Mouse (Mus musculus) adrenal gland, postnatal 25 days (tissue): ENCODE data around the gene Prkcq. TPM values are rescaled to one million over a fixed set of nuclear protein-coding genes. Genes with fewer than 3 reads are reported as not detected.

Source experiments
- DNase-seq: peaks from one replicate; pipeline ENCODE4 v3.0.0; 2021; ENCODE audit warnings: mixed read lengths
- total RNA-seq: library from RNA; stranded (reverse); gene quantifications from 2 replicates; pipeline ENCODE4 v1.2.3, GENCODE M21; 2021

Prkcq gene
- total RNA-seq, 1 experiment from 2014 or later, result 2.8 TPM

DNA sequence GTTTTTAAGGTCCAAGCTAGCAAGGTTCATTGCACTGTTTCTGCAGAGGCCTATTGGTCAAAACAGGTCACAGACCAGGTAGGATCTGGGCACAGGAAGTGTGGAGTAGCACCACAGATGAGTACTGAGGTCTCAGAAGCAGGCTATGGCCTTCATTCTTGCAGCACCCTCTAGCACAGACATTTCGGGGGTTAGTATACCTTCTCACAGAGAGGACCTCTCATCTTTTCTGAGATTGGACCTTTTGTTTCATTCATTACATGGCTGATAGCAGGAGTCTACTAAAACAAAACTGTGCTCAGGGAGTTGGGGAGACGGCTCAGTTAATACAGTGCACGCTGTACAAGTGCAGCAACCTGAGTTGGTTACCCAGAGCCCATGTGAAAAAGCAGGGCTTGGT is 14.7 kb downstream of the Prkcq start:
- DNase-seq, result no peak

DNA sequence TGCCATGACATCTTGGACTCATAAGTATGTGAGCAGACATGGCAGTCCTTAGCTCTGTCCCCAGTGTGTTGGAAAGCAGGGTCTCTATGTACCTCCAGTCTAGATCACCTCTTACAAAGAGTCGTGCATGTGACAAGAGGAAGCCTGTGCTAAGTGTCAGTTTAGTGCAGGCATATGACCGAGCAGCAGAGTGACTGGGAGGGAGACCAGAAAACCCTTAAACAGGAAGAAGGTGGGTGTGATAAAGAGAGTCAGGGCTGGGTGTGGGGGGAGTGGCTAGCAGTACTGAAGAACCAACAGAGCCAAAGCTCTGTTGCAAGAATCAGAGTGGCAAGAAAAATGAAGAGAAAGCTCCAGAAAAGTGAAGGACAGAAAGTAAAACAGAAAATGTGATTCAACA is 15.3 kb downstream of the Prkcq start:
- DNase-seq, result no peak

GRCm38 (mm10) chr2:11188279-11188678 is 16.4 kb downstream of the Prkcq start:
- no peak for DNase-seq

DNA sequence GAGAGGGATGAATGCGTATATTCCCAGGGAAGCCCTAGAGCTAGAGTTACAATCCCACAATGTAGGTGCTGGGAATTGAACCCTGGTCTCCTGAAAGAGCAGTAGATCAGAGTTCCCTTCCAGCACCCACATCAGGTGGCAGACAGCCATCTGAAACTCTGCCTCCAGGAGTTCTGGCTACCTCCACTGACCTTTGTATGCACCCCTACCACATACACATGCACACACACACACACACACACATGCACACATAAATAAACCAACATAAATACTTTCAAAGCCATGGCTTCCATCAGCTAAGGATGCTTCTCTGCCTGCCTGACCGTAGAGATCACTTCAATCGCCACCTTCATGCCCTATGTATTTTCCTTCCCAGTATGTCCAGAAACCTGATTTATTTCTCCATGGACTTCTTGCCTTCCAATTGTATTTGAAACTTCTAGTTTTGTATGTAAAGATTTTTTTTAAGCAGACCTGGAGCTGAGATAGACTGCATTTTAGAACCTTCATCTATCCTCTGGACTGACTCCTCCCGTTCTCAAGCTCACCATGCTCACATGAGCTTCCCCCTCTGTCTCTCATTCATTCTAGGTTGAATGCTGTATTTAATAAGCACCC is 17.4 kb downstream of the Prkcq start:
- no peak for DNase-seq

DNA sequence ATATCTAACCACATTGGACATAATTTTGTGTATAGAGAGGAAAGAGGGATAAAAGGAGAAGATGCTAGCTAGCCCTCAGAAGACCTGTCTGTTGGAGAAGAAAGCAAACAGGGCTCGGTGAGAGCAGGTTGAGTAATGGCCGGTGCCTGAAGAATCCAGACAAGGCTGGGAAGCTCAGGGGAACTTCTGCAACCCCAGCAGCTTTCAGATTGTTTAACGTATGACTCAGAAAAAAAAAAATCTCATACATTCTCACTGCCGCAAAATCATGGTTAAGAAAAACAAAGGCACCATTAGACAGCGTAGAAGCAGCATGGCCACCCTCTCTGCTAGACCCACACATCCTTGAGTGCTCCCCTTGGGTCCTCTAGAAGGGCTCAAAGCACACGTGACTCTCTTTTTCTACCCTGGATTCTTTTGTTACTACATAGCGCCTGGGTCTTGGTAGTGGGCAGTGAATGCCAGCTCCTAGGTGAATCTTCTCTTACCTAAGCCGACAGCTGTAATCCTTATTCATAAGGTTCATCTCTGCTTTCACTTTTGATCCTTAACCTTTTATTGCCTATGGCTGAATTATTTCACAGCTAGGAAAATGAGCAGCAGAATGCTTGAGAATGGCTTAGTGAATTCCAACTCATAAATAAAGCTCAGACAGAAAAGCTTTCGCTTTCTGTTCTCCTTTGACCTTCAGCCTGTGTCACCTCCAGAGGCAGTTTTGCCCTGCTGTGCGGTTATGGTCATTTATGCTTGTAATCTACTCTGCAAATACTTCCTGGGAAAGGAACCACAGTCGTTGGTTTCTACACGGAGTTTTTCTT is 20.6 kb downstream of the Prkcq start:
- DNase-seq, result no peak

DNA sequence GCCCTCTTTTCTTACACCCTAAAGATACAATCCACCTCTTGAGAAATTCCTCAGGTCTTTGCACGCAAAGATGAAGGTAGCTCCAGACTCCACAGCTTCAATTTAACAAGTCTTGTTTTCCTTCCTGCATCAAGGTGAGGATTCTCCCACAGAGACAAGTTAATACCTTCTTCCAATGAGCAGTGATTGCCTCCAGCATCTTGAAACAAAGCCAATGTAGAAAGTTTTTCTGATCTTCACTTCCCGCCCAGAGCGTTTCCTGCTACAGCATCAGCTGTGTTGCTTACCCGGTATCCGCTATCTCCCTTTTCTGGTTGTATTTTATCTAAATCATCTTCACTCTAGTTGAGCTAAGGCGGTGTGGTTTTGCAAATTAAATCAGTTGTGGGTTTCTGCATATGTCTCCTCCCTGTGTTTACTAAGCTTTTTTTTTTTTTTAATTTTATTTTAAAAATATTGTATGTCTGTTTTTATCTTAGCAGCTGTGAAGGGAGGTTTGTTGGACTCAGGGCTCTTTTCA is 21.3 kb downstream of the Prkcq start:
- DNase-seq, result no peak

DNA sequence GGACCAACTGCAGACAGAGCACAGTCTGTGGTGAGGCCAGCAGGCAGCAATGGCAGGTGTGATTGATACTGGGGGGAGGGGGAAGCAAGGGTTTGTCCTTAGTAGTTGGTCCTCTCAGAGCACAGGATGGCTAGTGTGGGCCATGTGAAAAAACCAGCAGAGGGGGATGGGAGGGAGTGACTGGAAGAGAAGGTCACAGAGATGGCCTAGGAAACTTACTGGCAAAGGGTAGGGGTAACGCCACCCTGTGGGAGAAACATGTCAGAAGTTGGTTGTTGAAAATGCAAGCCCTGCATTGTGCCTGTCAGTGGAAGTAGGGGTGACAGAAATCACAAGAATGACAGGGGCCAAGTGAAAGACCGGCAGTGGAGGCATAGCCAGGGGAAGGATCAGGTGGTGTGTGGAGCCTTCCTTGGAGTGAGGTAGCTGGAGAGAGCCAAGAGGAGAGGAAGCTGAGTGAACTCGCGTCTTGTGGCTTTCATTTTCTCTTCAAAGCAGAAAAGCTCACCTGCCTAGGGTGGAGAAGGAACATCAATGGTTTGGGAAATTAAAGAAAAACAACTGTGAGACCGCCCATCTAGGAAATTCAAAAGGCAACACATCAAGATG is 22.9 kb downstream of the Prkcq start:
- no peak for DNase-seq

DNA sequence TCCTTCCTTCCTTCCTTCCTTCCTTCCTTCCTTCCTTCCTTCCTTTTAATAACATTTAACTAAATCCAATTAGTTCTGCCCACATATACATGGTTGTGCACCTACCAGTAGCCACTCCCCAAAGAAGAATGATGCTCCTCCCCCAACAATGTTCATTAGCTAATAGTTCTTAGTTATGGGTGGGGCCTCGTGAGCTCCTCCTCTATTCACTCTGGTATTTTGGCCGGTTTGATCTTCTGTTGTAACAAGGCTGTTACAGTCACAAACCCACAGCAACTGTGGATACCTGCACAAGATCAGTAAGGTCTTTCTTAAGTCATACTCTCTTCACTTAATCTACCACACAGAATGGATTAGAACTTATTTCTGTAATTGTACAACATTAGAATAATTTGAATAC is 24.2 kb downstream of the Prkcq start:
- no peak for DNase-seq

GRCm38 (mm10) chr2:11196952-11197559 is 25.1 kb downstream of the Prkcq start:
- no peak for DNase-seq

GRCm38 (mm10) chr2:11199624-11200023 is 27.7 kb downstream of the Prkcq start:
- DNase-seq, result no peak

GRCm38 (mm10) chr2:11202841-11203240 is 30.9 kb downstream of the Prkcq start:
- DNase-seq, result no peak

- no peak for DNase-seq
These were observed 31.4 kb downstream of the Prkcq start for GRCm38 (mm10) chr2:11203261-11203660.

GRCm38 (mm10) chr2:11204232-11204631 is 32.3 kb downstream of the Prkcq start:
- DNase-seq, result no peak

GRCm38 (mm10) chr2:11204961-11205360 is 33.1 kb downstream of the Prkcq start:
- no peak for DNase-seq

DNA sequence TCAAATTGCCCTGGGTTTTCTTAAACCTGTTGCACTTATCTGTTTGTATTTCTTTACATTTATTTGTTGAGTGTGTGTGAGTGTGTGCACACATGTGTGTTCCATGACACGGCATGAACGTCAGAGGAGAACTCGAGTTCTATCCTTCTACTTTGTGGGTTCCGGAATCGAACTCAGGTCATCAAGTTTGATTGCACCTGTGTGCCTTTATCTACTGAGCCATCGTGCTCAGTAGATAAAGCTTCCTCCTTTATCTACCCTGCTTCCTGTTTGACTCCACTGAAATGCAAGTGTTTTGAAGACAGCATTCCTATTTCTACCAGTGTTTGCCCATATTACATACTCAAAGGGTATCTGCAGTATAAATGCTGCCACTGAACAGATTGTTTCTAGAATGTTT is 33.8 kb downstream of the Prkcq start:
- DNase-seq, result no peak

GRCm38 (mm10) chr2:11208263-11208662 is 36.4 kb downstream of the Prkcq start:
- DNase-seq, result no peak

DNA sequence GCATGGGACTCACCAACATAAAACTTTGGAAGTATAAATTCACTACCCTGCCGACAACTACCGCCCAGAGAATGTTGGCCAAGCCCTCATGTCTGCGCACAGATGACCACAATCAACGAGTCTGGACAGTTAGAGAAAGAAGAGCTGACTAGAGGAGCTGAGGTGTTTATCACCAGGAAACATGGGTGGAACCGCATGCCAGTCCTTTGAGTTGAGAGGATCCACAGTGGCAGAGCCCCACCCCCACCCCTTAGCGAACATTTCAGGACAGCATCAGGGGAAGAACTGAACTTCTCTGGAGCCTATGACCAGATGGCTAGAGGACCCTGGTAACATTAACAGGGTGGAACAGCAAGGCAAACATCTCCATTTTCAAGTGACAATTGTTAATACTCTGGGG is 37.4 kb downstream of the Prkcq start:
- no peak for DNase-seq

DNA sequence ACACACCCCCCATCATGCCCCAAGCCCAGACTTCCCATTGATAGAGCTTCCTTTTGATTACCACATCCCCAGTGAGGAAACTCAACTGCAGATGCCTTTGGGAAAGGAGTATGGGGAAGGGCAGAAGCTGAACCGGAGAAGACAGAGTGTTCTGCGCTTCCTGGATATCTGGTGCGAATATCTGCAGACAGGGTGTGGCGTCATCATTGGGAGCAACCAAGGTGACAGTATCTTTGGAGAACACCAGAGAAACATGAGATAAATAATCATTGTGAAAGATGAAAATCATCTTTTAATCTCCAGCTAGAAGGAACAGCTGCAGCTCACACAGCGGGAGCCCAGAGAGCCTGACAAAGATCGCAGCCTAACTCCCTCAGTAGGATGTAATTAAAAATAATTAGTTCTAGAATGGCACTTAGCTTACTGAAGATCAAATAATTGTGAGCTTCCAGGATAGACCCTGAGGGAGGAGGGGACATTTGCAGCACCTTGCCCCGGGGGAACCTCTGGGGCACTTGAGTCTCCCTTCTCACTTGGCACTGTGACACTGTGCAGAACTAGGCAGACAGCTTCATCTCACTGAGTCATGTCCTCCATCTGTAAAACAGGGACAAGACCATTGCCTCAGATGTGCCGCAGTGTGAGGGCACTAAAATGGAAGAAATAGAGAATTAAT is 38.5 kb downstream of the Prkcq start:
- no peak for DNase-seq

- DNase-seq, result no peak
These were observed 40.2 kb downstream of the Prkcq start for GRCm38 (mm10) chr2:11211961-11212562.

GRCm38 (mm10) chr2:11216421-11216820 is 44.5 kb downstream of the Prkcq start:
- no peak for DNase-seq

DNA sequence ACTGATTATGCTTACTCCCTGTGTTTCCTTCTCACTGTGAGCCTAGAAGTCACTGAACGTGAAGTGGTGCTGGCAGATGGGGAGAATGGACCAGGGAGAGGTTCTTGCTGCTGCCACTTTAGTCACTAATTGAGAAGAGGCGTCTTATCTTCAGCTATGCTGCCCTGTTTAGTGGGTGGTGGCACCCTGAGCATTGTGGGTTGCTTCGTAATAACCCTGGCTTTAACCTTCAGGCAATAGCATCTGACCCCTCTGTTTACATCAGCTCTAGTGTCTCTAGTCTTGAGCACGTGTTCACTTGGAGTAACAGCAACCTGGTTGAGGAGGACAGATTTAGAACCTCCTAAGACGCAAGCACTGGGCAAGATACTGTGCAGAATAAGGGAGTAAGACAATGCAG is 44.9 kb downstream of the Prkcq start:
- DNase-seq, result no peak

DNA sequence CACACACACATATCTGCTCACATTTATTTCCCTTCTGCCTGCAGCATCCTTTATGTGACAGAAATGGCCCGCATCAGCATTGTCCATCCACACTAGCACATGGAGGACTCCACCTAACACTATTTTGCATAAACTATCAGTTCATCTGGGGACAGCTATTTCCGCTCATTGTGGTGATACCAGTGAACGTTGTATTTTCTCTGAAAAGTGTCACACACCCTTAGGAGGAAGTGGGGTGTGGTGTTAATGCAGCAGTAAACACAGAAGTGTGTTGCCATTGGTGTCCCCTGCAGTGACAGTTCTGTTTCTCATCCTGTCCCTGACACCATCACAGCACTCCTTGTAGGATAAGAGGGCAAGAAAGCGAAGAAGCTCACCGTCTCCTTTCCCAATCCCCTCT is 46.2 kb downstream of the Prkcq start:
- DNase-seq, result no peak
